ENCODE assay signal across 29 mouse cellular contexts in genomic region chr5:71999466-71999865, GRCm38 (mm10).
A peak's percentile ranks its signal among the peaks of the same experiment; 100 is the strongest.
DNase-seq lines count a peak whose midpoint lies in the region; ATAC-seq and TF ChIP-seq lines count a peak whose summit lies in the region.
"Had no signal": no experiment of that assay in that cellular context is flagged by ENCODE, and none has a peak within 500 bp of the region (broad histone marks: within the 10 kb centered on the region; RNA-seq: fewer than 3 reads in every experiment).

No protein-coding gene starts in this region.

- ATAC-seq in hindbrain, embryonic 13.5 days (ENCODE audit: low FRiP score), result no peak
- ATAC-seq in kidney, embryonic 15.5 days (replicated peaks; ENCODE audit: low FRiP score), result no peak
- no peak for ATAC-seq in liver, postnatal 0 days
- ATAC-seq: forebrain, embryonic 13.5 days; hindbrain, postnatal 0 days; intestine, embryonic 15.5 days; liver, embryonic 12.5 days; lung, postnatal 0 days; midbrain, embryonic 16.5 days had no signal

- H3K79me2 ChIP-seq in liver, adult 2 months (ENCODE audit: control insufficient read depth, insufficient read depth, low read length), result no peaks in the 10 kb centered on the region

- no peak overlapping the region for H3K9ac ChIP-seq in hindbrain, embryonic 13.5 days
- no peak overlapping the region for H3K9ac ChIP-seq in kidney, embryonic 15.5 days
- no peak overlapping the region for H3K9ac ChIP-seq in liver, adult 2 months (ENCODE audit: low read depth, low read length)
- H3K9ac ChIP-seq in liver, postnatal 0 days (replicated peaks), result no peak overlapping the region
- H3K9ac ChIP-seq: embryonic facial prominence, embryonic 13.5 days; forebrain, embryonic 13.5 days; heart, embryonic 15.5 days; intestine, embryonic 15.5 days; limb, embryonic 13.5 days; liver, embryonic 12.5 days; stomach, embryonic 15.5 days had no signal

- H3K4me2 ChIP-seq in hindbrain, embryonic 13.5 days, result no peak overlapping the region
- H3K4me2 ChIP-seq in kidney, embryonic 15.5 days, result no peak overlapping the region
- no peak overlapping the region for H3K4me2 ChIP-seq in liver, postnatal 0 days (ENCODE audit: low read depth, low read length)
- H3K4me2 ChIP-seq: embryonic facial prominence, embryonic 13.5 days; forebrain, embryonic 13.5 days; heart, embryonic 15.5 days; intestine, embryonic 15.5 days; limb, embryonic 13.5 days; liver, embryonic 12.5 days; stomach, embryonic 15.5 days had no signal

- 66% methylated on average over 4 of the region's 4 CpGs for WGBS in hindbrain, embryonic 13.5 days
- WGBS in hindbrain, embryonic 10.5 days, result 84% methylated on average over 4 of the region's 4 CpGs
- WGBS in kidney, embryonic 15.5 days, result 77% methylated on average over 4 of the region's 4 CpGs
- WGBS in liver, adult 2 months, result 71% methylated on average over 4 of the region's 4 CpGs
- 70% methylated on average over 4 of the region's 4 CpGs for WGBS in liver, postnatal 0 days (ENCODE audit: insufficient replicate concordance)

- H3K9me3 ChIP-seq in hindbrain, embryonic 13.5 days, result no peaks in the 10 kb centered on the region
- H3K9me3 ChIP-seq in hindbrain, embryonic 10.5 days, result no peaks in the 10 kb centered on the region
- no peaks in the 10 kb centered on the region for H3K9me3 ChIP-seq in kidney, embryonic 15.5 days (replicated peaks)
- no peaks in the 10 kb centered on the region for H3K9me3 ChIP-seq in liver, postnatal 0 days (ENCODE audit: low read length)
- H3K9me3 ChIP-seq: embryonic facial prominence, embryonic 13.5 days; forebrain, embryonic 13.5 days; heart, embryonic 10.5 days; heart, embryonic 15.5 days; intestine, embryonic 15.5 days; limb, embryonic 13.5 days; liver, embryonic 12.5 days; megakaryocyte, embryonic 14.5 days; stomach, embryonic 15.5 days had no signal

- no peak overlapping the region for H3K4me3 ChIP-seq in hindbrain, embryonic 13.5 days
- H3K4me3 ChIP-seq in hindbrain, embryonic 10.5 days, result no peak overlapping the region
- H3K4me3 ChIP-seq in kidney, embryonic 15.5 days (replicated peaks), result no peak overlapping the region
- no peak overlapping the region for H3K4me3 ChIP-seq in liver, adult 2 months (ENCODE audit: insufficient read depth, low read depth, low read length)
- no peak overlapping the region for H3K4me3 ChIP-seq in liver, postnatal 0 days (ENCODE audit: low read depth, low read length)
- H3K4me3 ChIP-seq: embryonic facial prominence, embryonic 13.5 days; erythroblast, embryonic 14.5 days; forebrain, embryonic 13.5 days; heart, embryonic 10.5 days; heart, embryonic 15.5 days; intestine, embryonic 15.5 days; limb, embryonic 13.5 days; liver, embryonic 12.5 days; megakaryocyte, embryonic 14.5 days; stomach, embryonic 15.5 days had no signal

- 0 out of 2 replicates have a peak overlapping the region, but pooled peaks have one; percentile 13 for H3K27ac ChIP-seq in hindbrain, embryonic 13.5 days
- no peak overlapping the region for H3K27ac ChIP-seq in hindbrain, embryonic 10.5 days
- no peak overlapping the region for H3K27ac ChIP-seq in kidney, embryonic 15.5 days
- H3K27ac ChIP-seq in liver, adult 2 months (replicated peaks; ENCODE audit: insufficient read depth, low read depth, low read length), result no peak overlapping the region
- no peak overlapping the region for H3K27ac ChIP-seq in liver, postnatal 0 days (ENCODE audit: low read depth)
- H3K27ac ChIP-seq: embryonic facial prominence, embryonic 13.5 days; forebrain, embryonic 13.5 days; heart, embryonic 10.5 days; heart, embryonic 15.5 days; hindbrain, postnatal 0 days; intestine, embryonic 15.5 days; limb, embryonic 13.5 days; liver, embryonic 12.5 days; stomach, embryonic 15.5 days had no signal

- TF ChIP-seq EP300 in liver, postnatal 0 days (IDR thresholded peaks at IDR 0.05; ENCODE audit: low read depth), result no peak

- TF ChIP-seq POLR2A in liver, adult 2 months (IDR thresholded peaks at IDR 0.05; ENCODE audit: extremely low read depth, insufficient read depth, low read length), result no peak

- H3K27me3 ChIP-seq in hindbrain, embryonic 13.5 days, result no peaks in the 10 kb centered on the region
- no peaks in the 10 kb centered on the region for H3K27me3 ChIP-seq in hindbrain, embryonic 10.5 days (ENCODE audit: insufficient read depth, poor library complexity, severe bottlenecking)
- no peaks in the 10 kb centered on the region for H3K27me3 ChIP-seq in kidney, embryonic 15.5 days
- no peaks in the 10 kb centered on the region for H3K27me3 ChIP-seq in liver, adult 2 months (ENCODE audit: control insufficient read depth, insufficient read depth, low read length)
- H3K27me3 ChIP-seq in liver, postnatal 0 days (ENCODE audit: insufficient read depth, low read length), result no peaks in the 10 kb centered on the region
- H3K27me3 ChIP-seq: embryonic facial prominence, embryonic 13.5 days; forebrain, embryonic 13.5 days; heart, embryonic 15.5 days; intestine, embryonic 15.5 days; limb, embryonic 13.5 days; liver, embryonic 12.5 days; megakaryocyte, embryonic 14.5 days; stomach, embryonic 15.5 days had no signal

- no peak for TF ChIP-seq CTCF in liver, adult 2 months (IDR thresholded peaks at IDR 0.05; ENCODE audit: low read depth, low read length)
- TF ChIP-seq CTCF in liver, postnatal 0 days (IDR thresholded peaks at IDR 0.05; ENCODE audit: low read depth), result no peak

- no peak for DNase-seq in hindbrain, embryonic 10.5 days (ENCODE audit: low spot score)
- DNase-seq in kidney, adult 9 months, result peak; percentile 74
- peak; percentile 39 for DNase-seq in liver, adult 2 months (ENCODE audit: extremely low read depth, low read depth, low spot score)
- no peak for DNase-seq in liver, postnatal 0 days
- DNase-seq: adrenal gland, postnatal 25 days; B cell, adult 2 months; cerebellum, adult 11-12 months; cerebellum, adult 9-11 months; embryo, embryonic 11 days; gastrocnemius, postnatal 25 days; heart, adult 11 months; lung, adult 18-20 months; lung, postnatal 4 days; right cerebral cortex, postnatal 25 days had no signal

- H3K4me1 ChIP-seq in hindbrain, embryonic 13.5 days (replicated peaks), result no peaks in the 10 kb centered on the region
- no peaks in the 10 kb centered on the region for H3K4me1 ChIP-seq in hindbrain, embryonic 10.5 days (replicated peaks)
- H3K4me1 ChIP-seq in kidney, embryonic 15.5 days, result no peaks in the 10 kb centered on the region
- peaks cover 3% of the 10 kb centered on the region; the same call in 1 of the 2 replicates for H3K4me1 ChIP-seq in liver, adult 2 months (ENCODE audit: control insufficient read depth, insufficient read depth, low read length)
- no peaks in the 10 kb centered on the region for H3K4me1 ChIP-seq in liver, postnatal 0 days (ENCODE audit: insufficient read depth)
- H3K4me1 ChIP-seq: embryonic facial prominence, embryonic 13.5 days; forebrain, embryonic 13.5 days; heart, embryonic 10.5 days; heart, embryonic 15.5 days; intestine, embryonic 15.5 days; limb, embryonic 13.5 days; liver, embryonic 12.5 days; megakaryocyte, embryonic 14.5 days; stomach, embryonic 15.5 days had no signal

- no peaks in the 10 kb centered on the region for H3K36me3 ChIP-seq in hindbrain, embryonic 13.5 days
- H3K36me3 ChIP-seq in hindbrain, embryonic 10.5 days, result no peaks in the 10 kb centered on the region
- H3K36me3 ChIP-seq in kidney, embryonic 15.5 days, result no peaks in the 10 kb centered on the region
- H3K36me3 ChIP-seq in liver, adult 2 months (ENCODE audit: control insufficient read depth, insufficient read depth, low read length), result no peaks in the 10 kb centered on the region
- H3K36me3 ChIP-seq in liver, postnatal 0 days (replicated peaks; ENCODE audit: insufficient read depth, low read length), result no peaks in the 10 kb centered on the region
- H3K36me3 ChIP-seq: embryonic facial prominence, embryonic 13.5 days; heart, embryonic 10.5 days; heart, embryonic 15.5 days; intestine, embryonic 15.5 days; limb, embryonic 13.5 days; liver, embryonic 12.5 days; stomach, embryonic 15.5 days had no signal

Comparison
In these comparisons a context has a peak if more than half of its experiments do, and no peak if none do; other contexts are left out.
1. DNase-seq: peak in kidney, adult 9 months (single experiment) and liver, adult 2 months (single experiment); none in hindbrain, embryonic 10.5 days (single experiment) and liver, postnatal 0 days (single experiment).